Mouse (Mus musculus): ENCODE data around the gene Tet2. TPM values are rescaled to one million over a fixed set of nuclear protein-coding genes. Genes with fewer than 3 reads are reported as not detected.

Gene Tet2
- total RNA-seq, 2 experiments from 2014 or later: 16.3 to 27.4 TPM

GRCm38 (mm10) chr3:133518801-133519200, 26.1 kb downstream of the Tet2 start:
- no peak for DNase-seq

GRCm38 (mm10) chr3:133518116-133518515, 26.8 kb downstream of the Tet2 start:
- DNase-seq: no peak

GRCm38 (mm10) chr3:133517406-133517805, 27.5 kb downstream of the Tet2 start:
- DNase-seq: peak; percentile 40

- peak; percentile 36 for DNase-seq
These were observed 28.8 kb downstream of the Tet2 start for GRCm38 (mm10) chr3:133516137-133516536.

GRCm38 (mm10) chr3:133515204-133515969, 29.6 kb downstream of the Tet2 start:
- no peak for DNase-seq

- DNase-seq: no peak
These were observed 30.6 kb downstream of the Tet2 start for GRCm38 (mm10) chr3:133514290-133514689.

- DNase-seq: no peak
These were observed 31.5 kb downstream of the Tet2 start for GRCm38 (mm10) chr3:133513475-133513874.

GRCm38 (mm10) chr3:133510368-133510767, 34.6 kb downstream of the Tet2 start:
- DNase-seq: no peak

GRCm38 (mm10) chr3:133509796-133510195, 35.1 kb downstream of the Tet2 start:
- peak; percentile 12 for DNase-seq

- DNase-seq: no peak
These were observed 36.1 kb downstream of the Tet2 start for GRCm38 (mm10) chr3:133508881-133509280.

- DNase-seq: no peak
These were observed 38.5 kb downstream of the Tet2 start for GRCm38 (mm10) chr3:133506289-133506954.

GRCm38 (mm10) chr3:133496953-133497352, 48.0 kb downstream of the Tet2 start:
- DNase-seq: no peak

GRCm38 (mm10) chr3:133491370-133491769, 53.6 kb downstream of the Tet2 start:
- no peak for DNase-seq

GRCm38 (mm10) chr3:133488022-133488725, 56.8 kb downstream of the Tet2 start:
- DNase-seq: peak; percentile 18

- DNase-seq: no peak
These were observed 62.1 kb downstream of the Tet2 start for GRCm38 (mm10) chr3:133482887-133483286.

GRCm38 (mm10) chr3:133478987-133479386, 66.0 kb downstream of the Tet2 start:
- no peak for DNase-seq

- no peak for DNase-seq
These were observed 71.2 kb downstream of the Tet2 start for GRCm38 (mm10) chr3:133473781-133474180.

GRCm38 (mm10) chr3:133471101-133471500, 73.8 kb downstream of the Tet2 start:
- no peak for DNase-seq

GRCm38 (mm10) chr3:133468883-133469282, 76.1 kb downstream of the Tet2 start:
- no peak for DNase-seq

- DNase-seq: no peak
These were observed 81.7 kb downstream of the Tet2 start for GRCm38 (mm10) chr3:133463233-133463632.

- DNase-seq: no peak
These were observed 82.5 kb downstream of the Tet2 start for GRCm38 (mm10) chr3:133462485-133462884.

GRCm38 (mm10) chr3:133462059-133462458, 82.9 kb downstream of the Tet2 start:
- DNase-seq: no peak

GRCm38 (mm10) chr3:133459174-133459573, 85.8 kb downstream of the Tet2 start:
- no peak for DNase-seq
